Mouse (Mus musculus) gonadal fat pad, adult 2 months (tissue): ENCODE results near the gene Grpr. TPM values are rescaled to one million over a fixed set of nuclear protein-coding genes. Genes with fewer than 3 reads are reported as not detected.

Experiments used
- DNase-seq: peaks from one replicate; pipeline ENCODE4 v3.0.0-alpha.2; 2012; ENCODE audit warnings: low read depth
- polyA plus RNA-seq: library from polyadenylated mRNA; depleted of rRNA; stranded (reverse); fragments of >200 nt; gene quantifications from 2 replicates; pipeline ENCODE4 v1.2.3, GENCODE M21; 2012; rRNA removed

Grpr gene
- 0.08 and 0.16 TPM in 2 replicates for polyA plus RNA-seq

- DNase-seq, result no peak
Observed at GRCm38 (mm10) chrX:163549666-163550065, at the start of gene Grpr. TSS of gene Grpr (minus strand) at chrX:163549677.

- peak; percentile 38 for DNase-seq
Observed at GRCm38 (mm10) chrX:163560521-163560920, 11.0 kb upstream of the Grpr start.

DNA sequence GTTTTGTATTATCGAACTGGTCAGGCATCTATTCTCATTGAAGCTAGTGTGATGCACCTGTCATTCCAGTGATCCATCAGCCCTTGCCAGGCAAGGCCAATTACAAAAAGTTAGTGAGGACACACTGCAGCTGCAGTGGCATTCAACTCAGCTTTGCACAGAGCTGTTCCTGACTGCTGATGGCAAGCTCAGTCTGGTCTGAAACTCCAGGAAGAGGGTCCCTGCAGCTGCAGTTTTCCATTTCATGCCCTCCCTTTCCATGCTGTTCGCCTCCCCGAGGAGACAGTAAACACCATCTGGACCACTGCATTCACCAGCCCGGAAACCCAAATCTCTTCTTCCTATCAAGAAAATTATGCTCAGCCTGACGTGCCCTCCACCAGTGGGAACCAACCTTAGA, 2.4 kb downstream of the Grpr start:
- no peak for DNase-seq

DNA sequence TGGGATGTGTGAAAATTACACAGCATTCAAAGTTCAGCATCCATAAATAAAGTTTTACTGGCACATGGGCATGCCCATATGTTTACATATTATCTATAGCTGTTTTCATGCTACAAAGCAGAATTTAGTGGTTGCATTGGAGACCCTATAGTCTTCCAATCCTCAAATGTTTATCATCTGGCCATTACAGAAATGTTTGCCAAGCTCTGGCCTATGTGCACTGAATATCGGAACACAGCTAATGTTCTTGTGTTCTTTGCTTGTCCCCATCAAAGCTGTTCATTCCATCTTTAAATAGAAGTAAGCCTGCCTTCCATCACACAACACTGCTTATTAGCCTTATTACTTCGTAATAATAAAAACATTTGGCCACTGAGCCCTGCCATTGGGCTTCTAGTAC, 16.6 kb downstream of the Grpr start:
- DNase-seq, result no peak

- no peak for DNase-seq
Observed at GRCm38 (mm10) chrX:163518963-163519541, 30.4 kb downstream of the Grpr start.

DNA sequence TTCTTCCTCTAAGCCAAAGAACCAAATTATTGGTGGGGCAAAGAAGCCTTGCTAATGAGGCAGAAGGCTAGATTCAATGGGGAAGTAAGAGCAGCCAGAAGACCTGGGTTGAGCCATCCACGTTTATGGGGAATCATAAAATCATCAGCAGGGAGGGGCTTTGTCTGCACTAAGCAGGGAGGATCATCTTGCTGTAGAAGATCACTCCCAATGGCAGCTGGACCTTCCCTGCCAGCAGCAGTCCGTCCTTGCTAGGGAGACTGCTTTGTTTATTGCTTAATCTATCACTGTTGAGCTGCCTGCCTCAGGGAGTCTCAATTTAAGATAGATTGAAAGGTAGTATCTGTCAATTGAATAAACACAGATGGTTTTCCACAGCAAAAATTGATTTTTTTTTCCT, 37.7 kb downstream of the Grpr start:
- DNase-seq, result no peak

DNA sequence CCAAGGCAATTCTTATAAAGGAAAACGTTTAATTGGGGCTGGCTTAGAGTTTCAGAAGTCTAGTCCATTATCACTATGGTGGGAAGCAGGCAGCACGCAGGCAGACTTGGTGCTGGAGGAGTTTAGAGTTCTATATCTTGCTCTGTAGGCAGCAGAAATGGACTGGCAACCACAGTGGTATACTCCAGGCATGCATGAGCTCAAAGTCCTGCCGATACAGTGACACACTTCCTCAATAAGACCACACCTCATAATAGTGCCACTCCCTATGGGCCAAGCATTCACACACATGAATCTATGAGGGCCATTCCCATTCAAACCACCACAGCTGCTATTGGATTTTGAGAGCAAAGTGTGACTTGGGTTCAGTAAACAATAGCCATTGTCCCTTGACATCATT, 47.4 kb downstream of the Grpr start:
- no peak for DNase-seq

Other genes with a start within 250 kb of the Grpr start
- 0.18 and 0.43 TPM in 2 replicates for gene Rnf138rt1, start 211.7 kb upstream of the Grpr start, polyA plus RNA-seq